Mouse (Mus musculus): Measurements from ENCODE around the gene Hmga1.

Hmga1 gene

GRCm38 (mm10) chr17:27560926-27561480, 4.7 kb downstream of the Hmga1 start:
- DNase-seq = peak; percentile 35

GRCm38 (mm10) chr17:27561809-27562526, 5.7 kb downstream of the Hmga1 start:
- DNase-seq = peak; percentile 64

GRCm38 (mm10) chr17:27563771-27564244, 7.5 kb downstream of the Hmga1 start:
- DNase-seq = peak; percentile 79

- DNase-seq = peak; percentile 79
Observed at GRCm38 (mm10) chr17:27564391-27565162, 8.3 kb downstream of the Hmga1 start.

- peak; percentile 99 for DNase-seq
Observed at GRCm38 (mm10) chr17:27565163-27565941, 9.1 kb downstream of the Hmga1 start, which contains the start of gene AI413582. TSS of gene AI413582 (minus strand) at chr17:27565756.

- no peak for DNase-seq
Observed at GRCm38 (mm10) chr17:27565942-27566267, 9.6 kb downstream of the Hmga1 start.

GRCm38 (mm10) chr17:27568228-27568627, 11.9 kb downstream of the Hmga1 start:
- no peak for DNase-seq

GRCm38 (mm10) chr17:27571315-27571714, 15.0 kb downstream of the Hmga1 start:
- no peak for DNase-seq

GRCm38 (mm10) chr17:27573772-27574320, 17.5 kb downstream of the Hmga1 start:
- DNase-seq = peak; percentile 67

- peak; percentile 95 for DNase-seq
Observed at GRCm38 (mm10) chr17:27574470-27575115, 18.3 kb downstream of the Hmga1 start.

- no peak for DNase-seq
Observed at GRCm38 (mm10) chr17:27575116-27575776, 18.9 kb downstream of the Hmga1 start.

- no peak for DNase-seq
Observed at GRCm38 (mm10) chr17:27576056-27576455, 19.8 kb downstream of the Hmga1 start.

GRCm38 (mm10) chr17:27577468-27577867, 21.2 kb downstream of the Hmga1 start:
- peak; percentile 48 for DNase-seq

- peak; percentile 50 for DNase-seq
Observed at GRCm38 (mm10) chr17:27578487-27578886, 22.2 kb downstream of the Hmga1 start.

GRCm38 (mm10) chr17:27579816-27580215, 23.5 kb downstream of the Hmga1 start:
- DNase-seq = peak; percentile 86

- DNase-seq = peak; percentile 63
Observed at GRCm38 (mm10) chr17:27580392-27581068, 24.2 kb downstream of the Hmga1 start.

GRCm38 (mm10) chr17:27583185-27583894, 27.0 kb downstream of the Hmga1 start:
- DNase-seq = no peak

- DNase-seq = no peak
Observed at GRCm38 (mm10) chr17:27586661-27587060, 30.4 kb downstream of the Hmga1 start.

- no peak for DNase-seq
Observed at GRCm38 (mm10) chr17:27587252-27587651, 31.0 kb downstream of the Hmga1 start.

GRCm38 (mm10) chr17:27588231-27588630, 31.9 kb downstream of the Hmga1 start:
- no peak for DNase-seq
